Mouse (Mus musculus) embryonic facial prominence, embryonic 13.5 days (tissue): ENCODE measurements at regions not wholly inside any gene's neighbourhood (a gene's known extent, or its start where the extent isn't known, plus 50 kb on each side); places are given as distances from the start of the nearest gene placed in this dataset.

Experiments
- ATAC-seq: fragments of 200-750 bp; cut with Nextera tagmentation; 2 replicates; pipeline ENCODE4 v1.8.0; 2017; ENCODE audit warnings: low read depth; ENCODE audit not compliant: insufficient number of reproducible peaks, insufficient read depth, low FRiP score, low TSS enrichment
- H3K27ac ChIP-seq: fragments of 300-500 bp; sonication (generic); 2 replicates; pipeline ENCODE4 v1.5.1; 2015; ENCODE audit warnings: moderate library complexity, mild to moderate bottlenecking, inconsistent platforms
- H3K27me3 ChIP-seq: fragments of 300-500 bp; sonication (generic); 2 replicates; pipeline ENCODE4 v1.6.1; 2015; ENCODE audit warnings: mild to moderate bottlenecking, inconsistent platforms
- H3K36me3 ChIP-seq: fragments of 300-500 bp; sonication (generic); 2 replicates; pipeline ENCODE4 v1.6.1; 2015; ENCODE audit warnings: mild to moderate bottlenecking, inconsistent platforms
- H3K4me1 ChIP-seq: fragments of 300-500 bp; sonication (generic); 2 replicates; pipeline ENCODE4 v1.6.1; 2015; ENCODE audit warnings: inconsistent platforms
- H3K4me2 ChIP-seq: fragments of 300-500 bp; sonication (generic); 2 replicates; pipeline ENCODE4 v1.6.1; 2015; ENCODE audit warnings: moderate library complexity, mild to moderate bottlenecking, inconsistent platforms
- H3K4me3 ChIP-seq: fragments of 300-500 bp; sonication (generic); 2 replicates; pipeline ENCODE4 v1.5.1; 2015; ENCODE audit warnings: mild to moderate bottlenecking, inconsistent platforms
- H3K9ac ChIP-seq: fragments of 300-500 bp; sonication (generic); 2 replicates; pipeline ENCODE4 v1.6.1; 2015; ENCODE audit warnings: mild to moderate bottlenecking, inconsistent platforms
- H3K9me3 ChIP-seq: fragments of 300-500 bp; sonication (generic); 2 replicates; pipeline ENCODE4 v1.6.1; 2016; ENCODE audit warnings: inconsistent platforms
- WGBS: fragments of 180-500 bp; shearing (Covaris S2); methylation state at CpG from one replicate; pipeline ENCODE4 v1.1.7; 2015; ENCODE audit warnings: mixed read lengths; 5-methylcytosine and 5-hydroxymethylcytosine counted together

- Histone ChIP-seq H3K4me1 (no peaks in the 10 kb centered on the region), H3K4me3 (no peak overlapping the region), H3K9ac (no peak overlapping the region), H3K9me3 (no peaks in the 10 kb centered on the region), H3K27me3 (no peaks in the 10 kb centered on the region), H3K4me2 (no peak overlapping the region), H3K27ac (no peak overlapping the region), H3K36me3 (no peaks in the 10 kb centered on the region)
- no peak for ATAC-seq
- 79% methylated on average over 4 of the region's 4 CpGs for WGBS
Measured at GRCm38 (mm10) chr3:149226723-149227122, 236.4 kb upstream of the Adgrl2 start.

- H3K9ac ChIP-seq = no peak overlapping the region
- no peaks in the 10 kb centered on the region for H3K27me3 ChIP-seq
- ATAC-seq = no peak
- H3K4me2 ChIP-seq = no peak overlapping the region
- H3K36me3 ChIP-seq = no peaks in the 10 kb centered on the region
- no peaks in the 10 kb centered on the region for H3K4me1 ChIP-seq
- 92% methylated on average over 17 of the region's 17 CpGs for WGBS
- H3K27ac ChIP-seq = no peak overlapping the region
- H3K4me3 ChIP-seq = no peak overlapping the region
- H3K9me3 ChIP-seq = no peaks in the 10 kb centered on the region
Measured at GRCm38 (mm10) chr3:149225684-149226083, 235.3 kb upstream of the Adgrl2 start.

GRCm38 (mm10) chr3:149224271-149224670 is 233.9 kb upstream of the Adgrl2 start:
- Histone ChIP-seq H3K36me3 (no peaks in the 10 kb centered on the region), H3K27ac (no peak overlapping the region), H3K27me3 (no peaks in the 10 kb centered on the region), H3K4me3 (no peak overlapping the region), H3K4me2 (no peak overlapping the region), H3K4me1 (peaks cover 14% of the 10 kb centered on the region; the same call in 1 of the 2 replicates), H3K9ac (no peak overlapping the region), H3K9me3 (no peaks in the 10 kb centered on the region)
- no peak for ATAC-seq
- WGBS = 80% methylated on average over 4 of the region's 4 CpGs

- no peaks in the 10 kb centered on the region for H3K27me3 ChIP-seq
- no peak overlapping the region for H3K27ac ChIP-seq
- peaks cover 17% of the 10 kb centered on the region; the same call in 1 of the 2 replicates for H3K4me1 ChIP-seq
- H3K4me2 ChIP-seq = no peak overlapping the region
- no peak overlapping the region for H3K4me3 ChIP-seq
- H3K9ac ChIP-seq = no peak overlapping the region
- WGBS = 82% methylated on average over 5 of the region's 5 CpGs
- ATAC-seq = no peak
- H3K9me3 ChIP-seq = no peaks in the 10 kb centered on the region
- no peaks in the 10 kb centered on the region for H3K36me3 ChIP-seq
Measured at GRCm38 (mm10) chr3:149223776-149224175, 233.4 kb upstream of the Adgrl2 start.

- peaks cover 17% of the 10 kb centered on the region; the same call in 1 of the 2 replicates for H3K4me1 ChIP-seq
- WGBS = 78% methylated on average over 4 of the region's 4 CpGs
- ATAC-seq = no peak
Measured at GRCm38 (mm10) chr3:149220958-149221357, 230.6 kb upstream of the Adgrl2 start.

GRCm38 (mm10) chr3:149220304-149220951 is 230.1 kb upstream of the Adgrl2 start:
- no peaks in the 10 kb centered on the region for H3K9me3 ChIP-seq
- no peak overlapping the region for H3K4me2 ChIP-seq
- 59% methylated on average over 8 of the region's 8 CpGs for WGBS
- peaks cover 17% of the 10 kb centered on the region; the same call in 1 of the 2 replicates for H3K4me1 ChIP-seq
- no peak overlapping the region for H3K27ac ChIP-seq
- H3K9ac ChIP-seq = no peak overlapping the region
- ATAC-seq = no peak
- no peaks in the 10 kb centered on the region for H3K36me3 ChIP-seq
- no peaks in the 10 kb centered on the region for H3K27me3 ChIP-seq
- no peak overlapping the region for H3K4me3 ChIP-seq

More at GRCm38 (mm10) chr3:149220958-149221357, 230.6 kb upstream of the Adgrl2 start:
- H3K27me3 ChIP-seq = no peaks in the 10 kb centered on the region
- no peak overlapping the region for H3K4me3 ChIP-seq
- H3K36me3 ChIP-seq = no peaks in the 10 kb centered on the region
- no peak overlapping the region for H3K9ac ChIP-seq
- H3K4me2 ChIP-seq = no peak overlapping the region
- H3K27ac ChIP-seq = no peak overlapping the region
- no peaks in the 10 kb centered on the region for H3K9me3 ChIP-seq

- ATAC-seq = no peak
- H3K27me3 ChIP-seq = no peaks in the 10 kb centered on the region
- H3K4me3 ChIP-seq = no peak overlapping the region
- peaks cover 17% of the 10 kb centered on the region; the same call in 1 of the 2 replicates for H3K4me1 ChIP-seq
- H3K36me3 ChIP-seq = no peaks in the 10 kb centered on the region
- H3K4me2 ChIP-seq = no peak overlapping the region
- no peaks in the 10 kb centered on the region for H3K9me3 ChIP-seq
- H3K27ac ChIP-seq = no peak overlapping the region
- no peak overlapping the region for H3K9ac ChIP-seq
- WGBS = 46% methylated on average over 14 of the region's 14 CpGs
Measured at GRCm38 (mm10) chr3:149219381-149220303, 229.3 kb upstream of the Adgrl2 start.

- Histone ChIP-seq H3K27ac (no peak overlapping the region), H3K9ac (no peak overlapping the region), H3K9me3 (no peaks in the 10 kb centered on the region), H3K27me3 (no peaks in the 10 kb centered on the region), H3K4me3 (no peak overlapping the region), H3K4me2 (no peak overlapping the region), H3K4me1 (peaks cover 17% of the 10 kb centered on the region; the same call in 1 of the 2 replicates), H3K36me3 (no peaks in the 10 kb centered on the region)
- WGBS = 88% methylated on average over 9 of the region's 9 CpGs
- no peak for ATAC-seq
Measured at GRCm38 (mm10) chr3:149217916-149218803, 227.8 kb upstream of the Adgrl2 start.

- Histone ChIP-seq H3K4me1 (peaks cover 17% of the 10 kb centered on the region; the same call in 1 of the 2 replicates), H3K9me3 (no peaks in the 10 kb centered on the region), H3K9ac (no peak overlapping the region), H3K36me3 (no peaks in the 10 kb centered on the region), H3K27me3 (no peaks in the 10 kb centered on the region), H3K4me3 (no peak overlapping the region), H3K27ac (no peak overlapping the region), H3K4me2 (no peak overlapping the region)
- ATAC-seq = no peak
- 70% methylated on average over 11 of the region's 11 CpGs for WGBS
Measured at GRCm38 (mm10) chr3:149216759-149217400, 226.5 kb upstream of the Adgrl2 start.

GRCm38 (mm10) chr3:149215691-149216090 is 225.3 kb upstream of the Adgrl2 start:
- ATAC-seq = no peak
- Histone ChIP-seq H3K9ac (no peak overlapping the region), H3K4me3 (no peak overlapping the region), H3K9me3 (no peaks in the 10 kb centered on the region), H3K27ac (no peak overlapping the region), H3K27me3 (no peaks in the 10 kb centered on the region), H3K4me2 (no peak overlapping the region), H3K36me3 (no peaks in the 10 kb centered on the region), H3K4me1 (peaks cover 17% of the 10 kb centered on the region; the same call in 1 of the 2 replicates)
- 82% methylated on average over 2 of the region's 2 CpGs for WGBS

GRCm38 (mm10) chr3:149211909-149212308 is 221.6 kb upstream of the Adgrl2 start:
- 89% methylated on average over 7 of the region's 7 CpGs for WGBS
- no peak overlapping the region for H3K4me2 ChIP-seq
- H3K27me3 ChIP-seq = no peaks in the 10 kb centered on the region
- H3K4me1 ChIP-seq = no peaks in the 10 kb centered on the region
- no peak overlapping the region for H3K9ac ChIP-seq
- no peak overlapping the region for H3K4me3 ChIP-seq
- no peaks in the 10 kb centered on the region for H3K36me3 ChIP-seq
- ATAC-seq = no peak
- H3K9me3 ChIP-seq = no peaks in the 10 kb centered on the region
- no peak overlapping the region for H3K27ac ChIP-seq
